Mouse (Mus musculus) frontal cortex, postnatal 14 days (tissue): ENCODE measurements around the gene Pot1b.
A peak's percentile ranks its signal among the peaks of the same experiment; 100 is the strongest.

ENCODE experiments used
- DNase-seq, 2 experiments: peaks; one replicate each; pipeline ENCODE4 v3.0.0; 2022; ENCODE audit warnings: low spot score in 2 of 2

Pot1b gene

GRCm38 (mm10) chr17:55711984-55712811 is at the start of gene Pot1b:
Pot1b (minus strand) TSS chr17:55712628.
- DNase-seq: peak; percentile 90 to 94

GRCm38 (mm10) chr17:55751170-55751569 is 38.7 kb upstream of the Pot1b start:
- no peak for DNase-seq

- no peak for DNase-seq
These were observed 37.4 kb upstream of the Pot1b start, which contains the start of gene Adgre4 for GRCm38 (mm10) chr17:55749786-55750185. Adgre4 (plus strand) TSS chr17:55749984.

- DNase-seq: no peak
These were observed 24.2 kb upstream of the Pot1b start for GRCm38 (mm10) chr17:55736675-55737074.

GRCm38 (mm10) chr17:55726193-55726592 is 13.8 kb upstream of the Pot1b start:
- no peak for DNase-seq

GRCm38 (mm10) chr17:55722250-55722649 is 9.8 kb upstream of the Pot1b start:
- no peak for DNase-seq

- no peak for DNase-seq
These were observed 8.8 kb upstream of the Pot1b start for GRCm38 (mm10) chr17:55721270-55721669.

- DNase-seq: no peak
These were observed 9.6 kb downstream of the Pot1b start for GRCm38 (mm10) chr17:55702865-55703264.

GRCm38 (mm10) chr17:55702161-55702820 is 10.1 kb downstream of the Pot1b start:
- DNase-seq: peak; percentile 39 to 75

- no peak for DNase-seq
These were observed 13.0 kb downstream of the Pot1b start for GRCm38 (mm10) chr17:55699388-55699787.

GRCm38 (mm10) chr17:55661099-55661498 is 51.3 kb downstream of the Pot1b start:
- DNase-seq: no peak

- no peak for DNase-seq
These were observed 87.3 kb downstream of the Pot1b start, which contains the start of gene Vmn2r118 for GRCm38 (mm10) chr17:55625092-55625491. Vmn2r118 (minus strand) TSS chr17:55625192.
